Mouse (Mus musculus) megakaryocyte-erythroid progenitor cell, adult 5-6 weeks (primary cell): Measurements from ENCODE around the gene Slc20a1. TPM values are rescaled to one million over a fixed set of nuclear protein-coding genes. Genes with fewer than 3 reads are reported as not detected.
A peak's percentile ranks its signal among the peaks of the same experiment; 100 is the strongest.

Experiments used
- ATAC-seq: replicated peaks from 2 replicates; pipeline ENCODE4 v1.8.0; 2016; ENCODE audit warnings: mild to moderate bottlenecking, inconsistent platforms; ENCODE audit not compliant: severe bottlenecking, poor library complexity, low FRiP score, low TSS enrichment
- total RNA-seq, 2 experiments: library from RNA; stranded (forward) in 1 of 2; stranded (reverse) in 1 of 2; fragments of 200-1000, 215-1000 nt in 1 of 2; fragments of >200 nt in 1 of 2; fragmentation: Nextera tagmentation in 1 of 2; gene quantifications; 2 replicates each; pipeline ENCODE4 v1.2.3; 2014 to 2017

Slc20a1 gene
- total RNA-seq (2014; fragmentation: Nextera tagmentation) (105 and 115 TPM in 2 replicates), total RNA-seq (2017) (180 and 206 TPM in 2 replicates)

DNA sequence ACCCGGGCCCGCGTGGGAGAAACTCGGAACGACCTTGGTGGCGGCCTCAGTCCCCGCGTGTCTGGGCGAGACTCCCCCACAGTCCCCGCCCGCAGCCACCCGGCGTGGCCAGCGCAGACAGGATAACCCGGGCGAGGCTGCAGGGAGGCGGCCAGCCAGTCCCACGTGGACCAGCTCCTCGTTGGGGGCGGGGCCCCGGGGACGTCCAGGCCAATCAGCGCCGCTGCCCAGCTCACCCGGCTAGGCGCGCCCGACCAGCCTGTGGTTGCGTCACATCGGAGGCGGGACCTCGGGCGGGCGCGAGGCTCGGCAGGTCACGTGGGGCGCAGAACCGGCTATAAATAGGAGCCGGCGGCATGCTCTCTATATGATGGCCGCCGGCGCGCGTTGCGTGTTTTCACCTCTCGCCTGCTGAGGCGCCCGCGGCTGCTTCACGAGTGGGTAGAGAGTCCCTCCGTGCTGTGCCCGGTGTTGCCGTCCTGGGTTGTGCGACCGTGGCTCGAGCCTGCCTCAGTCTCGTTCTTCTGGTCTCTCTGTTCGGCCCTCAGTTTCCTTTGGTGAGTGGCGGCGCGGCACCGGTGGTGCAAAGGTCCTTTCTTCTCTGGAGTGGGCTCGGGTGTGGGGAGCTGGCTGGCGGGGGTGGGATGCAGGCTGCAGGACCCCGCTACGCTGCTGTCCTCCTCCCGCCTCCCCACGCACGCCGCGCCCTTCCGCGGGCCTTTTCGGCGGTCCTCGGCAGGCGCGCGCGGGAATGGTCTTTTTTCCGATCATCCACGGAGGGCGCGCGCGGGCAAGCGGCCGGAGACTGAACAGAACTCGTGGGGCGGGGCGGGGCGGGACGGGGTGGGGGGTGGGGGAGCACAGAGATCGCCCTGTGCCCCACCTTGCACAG lies at the start of gene Slc20a1:
Gene Slc20a1, plus strand, starts transcription at position 329 of the 892 bp plus-strand sequence.
- peak; percentile 94 for ATAC-seq

- no peak for ATAC-seq
These were observed 49.7 kb upstream of the Slc20a1 start for GRCm38 (mm10) chr2:129148836-129149235.

DNA sequence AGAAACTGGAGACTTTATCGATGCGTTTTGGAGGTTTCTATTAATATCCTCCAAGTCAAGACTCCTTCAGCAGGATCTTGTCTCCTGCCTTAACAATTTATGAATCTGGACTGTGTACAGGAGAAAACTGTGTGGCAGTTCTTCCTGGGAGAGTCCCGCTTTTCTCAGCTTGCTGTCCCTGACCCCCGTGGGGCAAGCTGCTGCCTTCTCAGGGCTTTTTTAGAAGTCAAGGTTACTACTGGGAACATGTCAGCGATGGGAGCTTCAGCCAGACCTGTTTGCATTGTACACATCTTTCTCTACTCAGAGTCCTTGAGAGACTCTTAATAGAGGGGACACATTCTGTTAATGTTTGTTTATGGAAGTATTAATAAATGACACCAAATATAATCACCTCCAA lies 48.2 kb upstream of the Slc20a1 start:
- ATAC-seq = no peak

- ATAC-seq = no peak; the same call in 1 of the 2 replicates
These were observed 47.5 kb upstream of the Slc20a1 start for GRCm38 (mm10) chr2:129151111-129151510.

DNA sequence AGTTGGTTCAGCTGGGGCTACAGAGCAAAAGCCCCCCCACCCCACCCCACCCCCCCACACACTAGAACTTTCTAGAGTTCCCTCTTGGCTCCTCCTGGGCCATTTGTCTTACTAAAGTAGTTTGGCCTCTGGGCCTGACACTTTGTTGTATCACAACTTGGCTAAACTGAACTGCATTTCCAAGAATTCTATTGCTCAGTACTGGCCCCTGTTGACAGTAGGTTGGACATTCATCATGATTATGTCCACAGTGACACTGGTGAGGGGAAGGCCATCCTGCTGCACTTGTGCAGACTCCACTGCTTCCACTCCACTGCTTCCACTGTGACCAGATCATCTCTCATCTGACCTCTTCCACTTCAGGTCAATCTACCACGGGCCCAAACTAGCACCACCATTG lies 45.8 kb upstream of the Slc20a1 start:
- ATAC-seq = no peak

GRCm38 (mm10) chr2:129164815-129165214 lies 33.7 kb upstream of the Slc20a1 start:
- no peak for ATAC-seq

- no peak for ATAC-seq
These were observed 31.8 kb upstream of the Slc20a1 start for GRCm38 (mm10) chr2:129166466-129167463.

DNA sequence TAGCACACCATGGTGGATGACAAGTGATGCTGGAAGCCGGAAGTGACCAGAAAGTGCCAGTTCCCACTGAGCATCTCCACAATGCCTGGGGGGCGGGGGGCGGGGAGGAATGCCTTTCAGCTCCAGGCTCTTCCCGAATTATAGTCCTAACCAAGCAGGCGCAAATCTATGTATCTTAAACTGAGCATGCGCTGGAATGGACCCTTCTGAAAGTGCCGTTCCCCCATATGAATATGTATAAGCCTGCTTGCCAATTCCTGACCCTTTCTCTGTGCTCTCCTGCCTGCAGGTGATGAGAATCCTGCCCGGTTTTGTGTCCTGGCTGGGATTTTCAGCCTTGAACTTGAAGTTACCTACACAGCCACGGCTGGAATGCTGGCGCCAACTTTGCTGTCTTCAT lies 25.2 kb upstream of the Slc20a1 start:
- no peak for ATAC-seq

DNA sequence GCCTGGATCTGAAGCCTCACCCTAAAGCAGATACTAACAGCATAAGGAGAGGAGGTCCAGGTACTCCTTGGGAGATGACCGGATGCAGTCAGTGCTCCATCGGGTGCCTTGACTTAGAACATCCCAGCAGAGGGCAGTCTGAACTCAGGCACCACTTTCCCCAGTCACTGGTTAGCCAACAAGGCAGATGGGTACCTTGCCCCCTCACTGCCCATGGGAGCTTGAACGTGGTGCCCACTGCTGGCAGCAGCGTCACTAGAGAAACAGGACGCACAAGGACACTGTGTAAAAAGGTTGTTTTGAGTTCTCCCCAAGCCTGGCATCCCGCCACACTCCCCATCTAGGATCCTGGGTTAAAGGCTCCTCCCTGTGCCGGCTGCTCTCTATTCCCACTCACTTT lies 24.1 kb upstream of the Slc20a1 start:
- peak; percentile 83 for ATAC-seq

DNA sequence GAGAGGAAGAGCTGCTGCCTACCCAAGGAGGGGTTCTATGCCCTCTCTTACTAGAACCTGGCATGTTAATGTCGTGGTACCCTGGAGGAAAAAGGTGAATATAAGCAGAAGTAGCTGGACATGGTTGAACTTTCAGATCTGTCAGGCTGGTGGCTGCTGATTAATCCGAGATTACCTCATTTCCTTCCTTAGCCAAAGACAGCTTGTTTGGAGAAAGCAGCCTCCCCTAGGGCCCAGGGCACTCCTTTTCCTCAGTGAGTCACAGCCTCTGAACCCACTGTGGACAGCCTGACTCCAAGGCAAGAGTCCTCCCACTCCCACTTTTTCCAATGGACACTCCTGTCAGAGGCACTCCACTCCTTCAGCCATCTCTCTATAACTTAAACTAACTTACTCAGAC lies 22.9 kb upstream of the Slc20a1 start:
- ATAC-seq = no peak

- ATAC-seq = no peak
These were observed 21.7 kb upstream of the Slc20a1 start for GRCm38 (mm10) chr2:129176676-129177420.

GRCm38 (mm10) chr2:129177661-129178060 lies 20.9 kb upstream of the Slc20a1 start:
- no peak for ATAC-seq

DNA sequence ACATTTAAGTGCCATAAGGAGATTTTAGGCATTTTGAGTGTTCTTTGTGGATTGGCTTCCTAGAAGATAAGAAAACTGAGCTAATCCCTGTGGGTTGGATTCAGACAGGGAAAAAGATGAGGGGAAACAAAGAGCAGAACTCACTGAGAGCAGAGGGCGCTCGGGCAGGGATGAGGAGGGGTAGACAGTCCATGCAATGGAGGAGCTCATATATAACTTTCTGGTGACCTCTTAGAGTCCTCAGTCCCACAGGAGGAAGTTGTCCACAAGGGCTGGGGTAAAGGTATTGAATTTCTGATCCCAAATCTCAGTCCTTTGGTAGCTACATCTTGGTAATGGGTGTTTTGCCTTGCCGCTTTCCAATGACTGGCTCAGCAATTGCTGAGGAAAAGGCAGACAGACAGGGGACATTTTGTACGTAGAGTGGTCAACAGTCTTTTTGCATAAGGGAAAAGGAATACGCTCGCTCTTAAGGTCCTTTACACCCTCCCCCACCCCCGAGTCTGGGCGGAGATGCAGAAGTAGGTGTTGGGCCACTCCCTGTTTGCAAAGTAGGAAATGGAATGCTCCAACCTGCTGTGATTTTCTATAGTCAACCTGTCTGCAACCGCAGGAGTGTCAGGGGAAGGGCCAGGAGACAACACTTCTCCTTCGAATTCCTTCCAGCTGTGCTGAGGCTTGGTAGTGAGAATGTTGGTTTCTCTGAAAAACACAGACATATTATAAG lies 20.2 kb upstream of the Slc20a1 start:
- no peak for ATAC-seq

DNA sequence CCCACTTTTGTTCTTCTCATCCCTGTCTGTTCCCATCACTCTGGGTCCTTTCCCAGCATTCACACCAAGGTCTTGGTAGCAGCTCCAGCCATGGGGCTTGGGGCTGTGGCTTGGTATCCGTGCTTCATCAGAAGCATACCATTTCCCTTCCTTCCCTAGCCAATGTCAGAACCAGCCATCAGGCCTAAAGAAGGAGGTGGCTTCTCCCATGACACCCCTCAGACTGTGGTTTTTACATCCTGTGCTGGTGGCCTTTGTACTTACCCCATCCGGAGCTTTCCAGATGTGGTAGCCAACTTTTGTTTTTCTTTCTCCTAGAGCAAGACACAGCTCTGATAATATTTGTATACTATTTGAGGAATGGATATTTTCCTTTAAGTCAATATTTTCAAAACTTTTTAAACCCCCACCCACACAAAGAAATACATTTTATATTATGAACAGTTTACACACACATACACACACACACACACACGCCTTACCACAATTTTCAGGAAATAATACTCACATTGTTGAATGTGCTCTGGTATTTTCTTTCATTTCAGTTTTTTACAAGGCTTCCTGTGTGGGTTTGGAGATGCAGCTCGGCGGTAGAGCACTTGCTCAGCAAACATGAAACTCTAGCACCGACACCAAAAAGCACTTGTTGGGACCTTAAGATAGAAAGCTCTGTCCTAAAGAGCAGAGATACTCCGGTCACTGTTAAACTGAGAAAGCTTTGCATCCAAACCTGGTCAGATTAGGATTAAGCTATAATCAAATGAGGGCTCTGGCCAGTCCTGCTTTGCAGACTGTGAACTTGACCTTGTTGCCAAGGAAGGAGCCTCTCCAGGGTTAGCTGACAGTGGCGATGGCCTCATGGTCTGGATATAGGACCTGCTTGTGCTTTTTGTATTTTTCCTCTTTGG lies 18.4 kb upstream of the Slc20a1 start:
- ATAC-seq = no peak

DNA sequence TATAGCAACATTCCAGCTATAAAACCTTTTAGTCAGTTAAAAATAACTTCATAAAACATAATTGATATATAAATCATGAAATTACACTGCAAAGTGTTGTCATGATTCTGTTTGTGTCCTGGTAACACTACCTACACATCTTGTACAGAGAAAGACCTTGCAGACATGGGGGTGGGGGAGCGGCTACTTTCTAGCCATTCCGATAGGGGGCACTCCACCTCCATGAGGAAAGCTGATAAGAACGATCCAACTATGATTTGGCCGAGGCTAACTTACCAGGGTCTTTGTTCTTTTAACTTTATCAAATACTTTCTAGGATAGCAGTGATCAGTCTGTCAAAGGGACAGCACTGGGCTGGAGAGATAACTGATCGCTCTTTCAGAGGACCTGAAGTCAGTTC lies 17.1 kb upstream of the Slc20a1 start:
- no peak for ATAC-seq

- no peak for ATAC-seq
These were observed 16.2 kb upstream of the Slc20a1 start for GRCm38 (mm10) chr2:129182412-129182811.

DNA sequence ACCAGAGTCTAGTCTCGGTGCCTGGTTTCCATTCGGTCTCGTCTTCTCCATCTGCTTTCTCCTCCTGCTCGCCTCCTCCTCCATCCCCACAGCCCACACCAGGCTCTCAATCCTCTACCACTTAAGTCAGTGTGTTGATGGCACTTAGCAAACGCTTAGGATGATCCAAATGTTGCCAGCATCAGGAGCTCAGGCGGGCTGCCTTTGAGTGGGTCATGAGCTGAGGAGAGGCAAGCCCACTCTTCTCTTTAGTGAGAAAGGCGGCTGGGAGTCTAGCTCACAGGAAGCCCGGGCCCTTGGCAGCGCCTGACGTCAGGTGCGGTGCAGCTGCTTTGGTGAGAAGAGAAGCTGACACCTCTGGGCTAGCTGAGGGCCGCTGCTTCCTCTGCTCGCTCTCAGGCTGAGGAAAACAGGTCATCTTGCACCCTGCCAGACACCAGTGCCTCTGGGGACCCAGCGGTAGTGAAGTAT lies 15.0 kb upstream of the Slc20a1 start:
- ATAC-seq = no peak

DNA sequence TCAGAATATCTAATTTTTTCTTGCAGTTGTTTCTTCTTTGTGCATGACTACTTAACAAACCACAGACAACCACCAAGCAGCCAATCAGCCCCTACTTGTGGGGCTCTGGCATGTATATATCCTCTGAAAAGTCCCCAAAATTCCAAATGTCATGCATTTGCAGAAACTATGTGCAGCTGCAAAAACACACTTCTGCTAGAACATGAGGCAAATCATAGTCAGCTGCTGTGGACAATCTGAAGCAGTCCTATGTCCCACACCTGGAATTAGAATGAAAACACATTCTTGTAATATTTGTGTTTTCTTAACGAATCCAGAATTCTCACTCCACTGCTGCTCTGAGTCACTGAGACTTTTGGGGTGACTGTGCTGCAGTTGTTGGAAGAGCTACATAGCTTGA lies 13.7 kb upstream of the Slc20a1 start:
- no peak for ATAC-seq
